Mouse (Mus musculus): ENCODE results near the gene Sertad1. TPM values are rescaled to one million over a fixed set of nuclear protein-coding genes. Genes with fewer than 3 reads are reported as not detected.

Gene Sertad1
- total and polyA plus RNA-seq, 3 experiments, result 18.5 to 62.3 (median 56.9) TPM

DNA sequence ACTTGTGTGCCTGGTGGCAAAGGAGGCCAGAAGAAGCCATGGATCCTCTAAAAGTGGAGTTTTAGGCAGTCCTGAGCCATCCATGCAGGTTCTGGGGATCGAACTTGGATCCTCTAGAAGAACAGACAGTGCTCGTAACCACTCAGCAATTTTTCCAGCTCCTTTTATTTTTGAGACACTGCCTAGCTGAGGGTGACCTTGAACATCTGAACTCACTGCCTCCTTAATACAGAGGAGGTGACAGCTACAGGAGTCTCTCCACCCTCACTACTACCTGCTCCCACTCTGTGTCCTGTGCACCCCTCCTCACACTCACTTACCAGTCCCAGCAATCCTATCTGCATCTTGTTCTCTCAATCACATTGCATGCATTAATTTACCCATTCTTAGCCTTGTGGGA is 11.1 kb upstream of the Sertad1 start:
- Histone ChIP-seq H3K27me3 (ENCODE audit: insufficient read depth, low read length) (no peaks in the 10 kb centered on the region), H3K9me3 (replicated peaks) (no peaks in the 10 kb centered on the region), H3K4me3 (ENCODE audit: low read depth, low read length) (peak overlapping the region; percentile 91; the same call in 1 of the 2 replicates), H3K36me3 (replicated peaks) (peaks cover 39% of the 10 kb centered on the region), H3K4me1 (ENCODE audit: insufficient read depth, low read depth, low read length) (peaks cover 68% of the 10 kb centered on the region)
- no peak for ATAC-seq (ENCODE audit: extremely low read depth, insufficient number of reproducible peaks, low FRiP score, poor library complexity, severe bottlenecking)
- no peak for TF ChIP-seq TAL1 (conservative IDR thresholded peaks at IDR 0.05; ENCODE audit: low read depth, low read length)
- TF ChIP-seq GATA2 (IDR thresholded peaks at IDR 0.05; ENCODE audit: borderline replicate concordance, low read depth, low read length), result no peak
- TF ChIP-seq CTCF (IDR thresholded peaks at IDR 0.05; ENCODE audit: low read depth, low read length), result no peak
- no peak for TF ChIP-seq POLR2AphosphoS5 (IDR thresholded peaks at IDR 0.05; ENCODE audit: insufficient replicate concordance, low read depth, low read length)
- TF ChIP-seq GATA1 (IDR thresholded peaks at IDR 0.05; ENCODE audit: borderline replicate concordance, low read length), result no peak
- DNase-seq (ENCODE audit: low spot score), result no peak

DNA sequence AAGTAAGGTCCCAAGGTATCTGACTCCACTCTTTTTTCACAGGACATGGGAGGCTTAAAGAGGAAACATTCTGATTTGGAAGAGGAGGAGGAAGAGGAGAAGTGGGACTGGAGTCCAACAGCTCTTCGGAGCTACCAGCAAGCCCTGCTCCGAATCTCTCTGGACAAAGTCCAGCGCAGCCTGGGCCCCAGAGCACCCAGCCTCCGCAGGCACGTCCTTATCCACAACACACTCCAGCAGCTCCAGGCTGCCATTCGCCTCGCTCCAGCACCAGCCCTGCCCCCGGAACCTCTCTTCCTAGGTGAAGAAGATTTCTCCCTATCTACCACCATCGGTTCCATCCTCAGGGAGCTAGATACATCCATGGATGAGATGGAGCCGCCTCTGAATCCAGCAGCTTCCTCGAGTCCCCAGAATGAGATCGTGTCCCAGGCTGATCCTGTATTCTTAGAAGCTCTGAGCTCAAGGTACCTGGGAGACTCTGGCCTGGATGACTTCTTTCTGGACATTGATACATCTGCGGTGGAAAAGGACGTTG is 10.5 kb upstream of the Sertad1 start:
- H3K27me3 ChIP-seq (ENCODE audit: insufficient read depth, low read length), result no peaks in the 10 kb centered on the region
- TF ChIP-seq GATA2 (IDR thresholded peaks at IDR 0.05; ENCODE audit: borderline replicate concordance, low read depth, low read length), result no peak
- TF ChIP-seq GATA1 (IDR thresholded peaks at IDR 0.05; ENCODE audit: borderline replicate concordance, low read length), result no peak
- no peak for TF ChIP-seq TAL1 (conservative IDR thresholded peaks at IDR 0.05; ENCODE audit: low read depth, low read length)
- no peak for TF ChIP-seq CTCF (IDR thresholded peaks at IDR 0.05; ENCODE audit: low read depth, low read length)
- no peak for TF ChIP-seq POLR2AphosphoS5 (IDR thresholded peaks at IDR 0.05; ENCODE audit: insufficient replicate concordance, low read depth, low read length)
- no peak overlapping the region for H3K4me3 ChIP-seq (ENCODE audit: low read depth, low read length)
- H3K36me3 ChIP-seq (replicated peaks), result peaks cover 39% of the 10 kb centered on the region
- no peaks in the 10 kb centered on the region for H3K9me3 ChIP-seq (replicated peaks)
- DNase-seq (ENCODE audit: low spot score), result no peak
- no peak for ATAC-seq (ENCODE audit: extremely low read depth, insufficient number of reproducible peaks, low FRiP score, poor library complexity, severe bottlenecking)
- H3K4me1 ChIP-seq (ENCODE audit: insufficient read depth, low read depth, low read length), result peaks cover 70% of the 10 kb centered on the region

DNA sequence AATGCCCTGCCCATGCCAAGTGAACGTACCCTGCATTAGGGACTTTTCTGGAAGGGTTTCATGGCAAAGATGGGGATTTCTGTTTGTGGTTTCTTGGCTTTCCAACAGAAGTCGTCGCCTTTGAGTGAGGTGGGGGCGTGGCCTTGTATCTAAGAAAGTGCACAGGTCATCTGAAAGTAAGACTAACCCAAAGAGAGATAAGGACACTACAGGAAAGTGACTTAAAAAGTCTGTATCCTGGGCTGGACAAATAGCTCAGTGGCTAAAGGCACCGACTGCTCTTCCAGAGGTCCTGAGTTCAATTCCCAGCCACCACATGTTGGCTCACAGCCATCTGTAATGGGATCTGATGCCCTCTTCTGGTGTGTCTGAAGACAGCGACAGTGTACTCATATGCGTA is 8.1 kb upstream of the Sertad1 start:
- Histone ChIP-seq H3K27me3 (ENCODE audit: insufficient read depth, low read length) (no peaks in the 10 kb centered on the region), H3K36me3 (replicated peaks) (peaks cover 35% of the 10 kb centered on the region), H3K4me3 (ENCODE audit: low read depth, low read length) (no peak overlapping the region; the same call in 1 of the 2 replicates), H3K4me1 (ENCODE audit: insufficient read depth, low read depth, low read length) (peaks cover 74% of the 10 kb centered on the region), H3K9me3 (replicated peaks) (no peaks in the 10 kb centered on the region)
- TF ChIP-seq CTCF (IDR thresholded peaks at IDR 0.05; ENCODE audit: low read depth, low read length) (no peak), GATA2 (IDR thresholded peaks at IDR 0.05; ENCODE audit: borderline replicate concordance, low read depth, low read length) (no peak), POLR2AphosphoS5 (IDR thresholded peaks at IDR 0.05; ENCODE audit: insufficient replicate concordance, low read depth, low read length) (no peak), GATA1 (IDR thresholded peaks at IDR 0.05; ENCODE audit: borderline replicate concordance, low read length) (no peak), TAL1 (conservative IDR thresholded peaks at IDR 0.05; ENCODE audit: low read depth, low read length) (no peak)
- ATAC-seq (ENCODE audit: extremely low read depth, insufficient number of reproducible peaks, low FRiP score, poor library complexity, severe bottlenecking) (no peak), DNase-seq (ENCODE audit: low spot score) (no peak)

DNA sequence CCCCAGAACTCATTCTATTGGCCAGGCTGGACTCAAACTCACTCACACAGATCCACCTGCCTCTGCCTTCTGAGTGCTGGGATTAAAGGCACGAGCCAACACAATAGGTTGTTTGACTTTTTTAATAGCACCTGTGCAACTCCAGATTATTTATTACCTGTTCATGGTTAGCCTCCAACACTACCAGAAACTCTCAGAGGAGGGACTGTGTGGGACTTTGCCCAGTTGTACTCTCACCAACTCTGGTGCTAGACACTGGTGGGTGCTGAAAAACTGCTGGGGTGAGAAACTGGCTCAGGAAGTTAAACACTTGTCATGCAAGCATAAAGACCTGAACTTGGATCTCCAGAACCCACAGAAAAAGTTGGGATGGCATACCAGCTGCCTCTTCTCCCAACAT is 7.0 kb upstream of the Sertad1 start:
- H3K9me3 ChIP-seq (replicated peaks), result no peaks in the 10 kb centered on the region
- H3K36me3 ChIP-seq (replicated peaks), result peaks cover 35% of the 10 kb centered on the region
- no peak for TF ChIP-seq GATA1 (IDR thresholded peaks at IDR 0.05; ENCODE audit: borderline replicate concordance, low read length)
- no peak for TF ChIP-seq CTCF (IDR thresholded peaks at IDR 0.05; ENCODE audit: low read depth, low read length)
- no peak for TF ChIP-seq GATA2 (IDR thresholded peaks at IDR 0.05; ENCODE audit: borderline replicate concordance, low read depth, low read length)
- TF ChIP-seq POLR2AphosphoS5 (IDR thresholded peaks at IDR 0.05; ENCODE audit: insufficient replicate concordance, low read depth, low read length), result no peak
- TF ChIP-seq TAL1 (conservative IDR thresholded peaks at IDR 0.05; ENCODE audit: low read depth, low read length), result no peak
- no peaks in the 10 kb centered on the region for H3K27me3 ChIP-seq (ENCODE audit: insufficient read depth, low read length)
- DNase-seq (ENCODE audit: low spot score) (no peak), ATAC-seq (ENCODE audit: extremely low read depth, insufficient number of reproducible peaks, low FRiP score, poor library complexity, severe bottlenecking) (no peak)
- H3K4me1 ChIP-seq (ENCODE audit: insufficient read depth, low read depth, low read length), result peaks cover 81% of the 10 kb centered on the region
- H3K4me3 ChIP-seq (ENCODE audit: low read depth, low read length), result no peak overlapping the region

DNA sequence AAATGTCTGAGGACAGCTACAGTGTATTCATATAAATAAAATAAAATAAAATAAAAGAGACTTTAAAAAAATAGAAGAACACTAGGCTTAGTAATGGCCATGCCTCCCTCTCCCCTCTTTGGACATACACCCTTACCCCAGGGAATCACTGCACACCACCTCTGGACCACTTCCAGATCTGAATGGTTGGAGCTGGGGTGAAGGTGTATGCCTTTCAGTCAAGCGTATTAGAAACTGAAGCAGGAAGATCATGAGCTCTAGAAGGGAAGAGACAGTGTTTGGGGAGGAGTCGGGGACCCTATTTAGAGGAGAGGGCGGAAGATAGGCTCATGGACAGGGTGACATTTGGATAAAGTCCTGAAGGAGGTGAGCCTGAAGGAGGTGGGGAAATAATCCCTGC is 6.2 kb upstream of the Sertad1 start:
- peaks cover 84% of the 10 kb centered on the region for H3K4me1 ChIP-seq (ENCODE audit: insufficient read depth, low read depth, low read length)
- no peak for DNase-seq (ENCODE audit: low spot score)
- no peaks in the 10 kb centered on the region for H3K9me3 ChIP-seq (replicated peaks)
- no peak for TF ChIP-seq GATA1 (IDR thresholded peaks at IDR 0.05; ENCODE audit: borderline replicate concordance, low read length)
- no peak for TF ChIP-seq TAL1 (conservative IDR thresholded peaks at IDR 0.05; ENCODE audit: low read depth, low read length)
- no peak for TF ChIP-seq GATA2 (IDR thresholded peaks at IDR 0.05; ENCODE audit: borderline replicate concordance, low read depth, low read length)
- no peak for TF ChIP-seq CTCF (IDR thresholded peaks at IDR 0.05; ENCODE audit: low read depth, low read length)
- TF ChIP-seq POLR2AphosphoS5 (IDR thresholded peaks at IDR 0.05; ENCODE audit: insufficient replicate concordance, low read depth, low read length), result no peak
- H3K4me3 ChIP-seq (ENCODE audit: low read depth, low read length), result peak overlapping the region; percentile 67; the same call in 1 of the 2 replicates
- no peak for ATAC-seq (ENCODE audit: extremely low read depth, insufficient number of reproducible peaks, low FRiP score, poor library complexity, severe bottlenecking)
- H3K36me3 ChIP-seq (replicated peaks), result peaks cover 34% of the 10 kb centered on the region
- H3K27me3 ChIP-seq (ENCODE audit: insufficient read depth, low read length), result no peaks in the 10 kb centered on the region

DNA sequence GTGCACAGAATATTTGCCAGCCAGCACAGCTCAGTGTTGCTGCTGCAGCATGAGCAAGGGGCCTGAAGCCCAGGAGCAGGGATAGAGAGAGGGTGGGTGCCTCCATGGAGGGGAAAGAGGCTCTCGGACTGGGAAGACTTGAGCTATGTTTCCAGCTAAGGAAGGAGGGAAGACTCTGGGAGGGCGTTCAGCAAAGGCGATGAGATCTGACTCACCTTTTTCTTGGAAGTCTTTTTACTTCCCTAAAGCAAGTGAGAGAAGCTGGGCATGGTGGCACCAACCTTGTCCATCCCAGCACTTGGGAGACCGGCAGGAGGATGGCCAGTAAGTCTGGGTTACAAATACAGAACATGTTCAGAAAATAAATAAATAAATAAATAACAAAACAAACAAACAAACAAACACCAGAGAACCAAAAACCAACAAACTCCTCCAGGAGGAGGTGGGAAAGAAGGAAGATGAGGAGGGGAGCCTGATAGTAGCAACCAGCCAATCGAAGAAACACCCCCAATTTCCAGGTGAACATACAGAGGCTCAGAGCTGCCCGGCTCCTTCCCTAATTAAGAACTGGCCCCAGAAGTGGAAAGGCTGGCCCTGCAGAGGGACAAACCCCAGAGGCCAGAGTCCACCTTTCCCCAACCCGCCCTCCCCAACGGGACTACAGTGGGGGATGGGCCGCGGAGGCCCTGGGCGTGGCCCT is 5.6 kb upstream of the Sertad1 start:
- peak overlapping the region; percentile 67 for H3K4me3 ChIP-seq (ENCODE audit: low read depth, low read length)
- TF ChIP-seq TAL1 (conservative IDR thresholded peaks at IDR 0.05; ENCODE audit: low read depth, low read length) (no peak), GATA2 (IDR thresholded peaks at IDR 0.05; ENCODE audit: borderline replicate concordance, low read depth, low read length) (no peak), GATA1 (IDR thresholded peaks at IDR 0.05; ENCODE audit: borderline replicate concordance, low read length) (no peak), POLR2AphosphoS5 (IDR thresholded peaks at IDR 0.05; ENCODE audit: insufficient replicate concordance, low read depth, low read length) (no peak), CTCF (IDR thresholded peaks at IDR 0.05; ENCODE audit: low read depth, low read length) (no peak)
- H3K27me3 ChIP-seq (ENCODE audit: insufficient read depth, low read length), result no peaks in the 10 kb centered on the region
- ATAC-seq (ENCODE audit: extremely low read depth, insufficient number of reproducible peaks, low FRiP score, poor library complexity, severe bottlenecking) (no peak), DNase-seq (ENCODE audit: low spot score) (no peak)
- H3K4me1 ChIP-seq (ENCODE audit: insufficient read depth, low read depth, low read length), result peaks cover 81% of the 10 kb centered on the region
- H3K9me3 ChIP-seq (replicated peaks), result no peaks in the 10 kb centered on the region
- H3K36me3 ChIP-seq (replicated peaks), result peaks cover 28% of the 10 kb centered on the region

Data from G1E (cell line).